Mouse (Mus musculus): ENCODE measurements around the gene Sept9. TPM values are rescaled to one million over a fixed set of nuclear protein-coding genes. Genes with fewer than 3 reads are reported as not detected.

Sept9 gene
- total RNA-seq, 2 experiments from 2014 or later: 65.0 to 69.0 TPM

GRCm38 (mm10) chr11:117394230-117395137 is 195.0 kb downstream of the Sept9 start:
- intact Hi-C loops (cut with DNase I): loop anchor here (5.0 kb wide), 2 partner anchors 143 to 258 kb away; partner anchors contain the start of gene Tnrc6c
- DNase-seq (ENCODE audit: extremely low spot score in 1 of 2, low spot score in 2 of 2): peak in 1 of 2 experiments; percentile 82

- peak in 1 of 2 experiments; percentile 43 for DNase-seq (ENCODE audit: extremely low spot score in 1 of 2, low spot score in 2 of 2)
These were observed 195.8 kb downstream of the Sept9 start for GRCm38 (mm10) chr11:117395228-117395627.

DNA sequence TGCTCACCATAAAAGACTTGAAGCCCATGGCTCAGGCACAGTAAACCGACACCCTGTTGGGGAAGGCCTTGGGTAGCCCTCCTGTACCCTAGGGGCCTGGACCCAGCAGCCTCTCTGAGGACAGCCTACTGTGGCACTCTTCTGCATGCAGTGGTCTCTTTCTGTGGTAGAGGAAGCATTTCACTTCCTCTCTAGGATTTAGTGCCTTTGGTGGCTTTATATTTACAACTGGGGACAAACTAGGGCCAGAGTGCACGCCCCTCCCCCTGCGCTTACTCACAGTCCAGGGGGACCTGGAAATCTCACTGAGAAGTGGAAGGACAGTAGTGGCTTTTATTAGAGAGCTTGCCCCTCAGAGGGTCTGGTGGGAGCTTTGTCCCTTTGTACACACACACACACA is 197.5 kb downstream of the Sept9 start:
- intact Hi-C loops (cut with DNase I): no loop called here
- no peak for DNase-seq (ENCODE audit: extremely low spot score in 1 of 2, low spot score in 2 of 2)

More at GRCm38 (mm10) chr11:117395228-117395627, 195.8 kb downstream of the Sept9 start:
- intact Hi-C loops (cut with DNase I): no loop called here

GRCm38 (mm10) chr11:117397755-117398154 is 198.3 kb downstream of the Sept9 start:
- no peak for DNase-seq (ENCODE audit: extremely low spot score in 1 of 2, low spot score in 2 of 2)
- intact Hi-C loops (cut with DNase I): no loop called here

- intact Hi-C loops (cut with DNase I): no loop called here
- no peak for DNase-seq (ENCODE audit: extremely low spot score in 1 of 2, low spot score in 2 of 2)
These were observed 198.7 kb downstream of the Sept9 start for GRCm38 (mm10) chr11:117398191-117398590.

- DNase-seq (ENCODE audit: extremely low spot score in 1 of 2, low spot score in 2 of 2): no peak
- intact Hi-C loops (cut with DNase I): no loop called here
These were observed 202.3 kb downstream of the Sept9 start for GRCm38 (mm10) chr11:117401583-117402367.

DNA sequence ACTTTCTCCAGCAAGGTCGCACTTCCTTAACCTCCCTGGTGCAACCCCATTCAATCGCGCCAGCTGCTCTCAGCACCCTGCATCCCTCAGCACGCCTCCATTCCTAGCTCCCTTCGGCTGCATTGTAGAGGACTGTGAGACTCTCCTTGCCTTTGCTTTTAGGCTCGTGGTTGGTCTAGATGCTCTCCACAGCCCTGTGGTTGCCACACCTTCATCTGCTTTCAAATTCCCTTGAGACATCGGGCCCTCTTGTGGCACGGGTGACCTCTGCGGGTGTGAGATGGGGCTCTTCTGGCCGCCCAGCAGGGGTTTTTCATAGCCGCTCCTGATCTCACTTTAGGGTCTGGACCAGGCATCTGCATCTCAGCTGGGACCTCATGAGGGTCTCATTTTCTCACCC is 203.1 kb downstream of the Sept9 start:
- no peak for DNase-seq (ENCODE audit: extremely low spot score in 1 of 2, low spot score in 2 of 2)
- intact Hi-C loops (cut with DNase I): no loop called here

- intact Hi-C loops (cut with DNase I): no loop called here
- no peak for DNase-seq (ENCODE audit: extremely low spot score in 1 of 2, low spot score in 2 of 2)
These were observed 203.6 kb downstream of the Sept9 start for GRCm38 (mm10) chr11:117403073-117403472.

DNA sequence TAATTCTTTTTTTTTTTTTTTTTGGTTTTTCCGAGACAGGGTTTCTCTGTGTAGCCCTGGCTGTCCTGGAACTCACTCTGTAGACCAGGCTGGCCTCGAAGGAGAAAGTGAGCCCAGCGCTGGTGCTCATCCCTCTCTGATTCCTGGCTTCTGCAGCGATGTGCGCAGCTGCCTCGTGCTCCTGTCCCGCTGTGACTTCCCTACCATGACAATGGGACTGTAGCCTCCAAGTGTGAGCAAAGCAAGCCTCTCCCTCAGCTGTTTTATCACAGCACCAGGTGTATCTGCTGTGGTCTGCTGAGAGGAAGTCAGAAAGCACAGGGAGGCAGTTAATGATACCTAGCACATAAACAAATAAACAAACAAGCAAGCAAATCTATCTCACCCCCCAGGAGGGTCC is 204.3 kb downstream of the Sept9 start:
- intact Hi-C loops (cut with DNase I): no loop called here
- DNase-seq (ENCODE audit: extremely low spot score in 1 of 2, low spot score in 2 of 2): no peak

GRCm38 (mm10) chr11:117406711-117407110 is 207.2 kb downstream of the Sept9 start:
- intact Hi-C loops (cut with DNase I): loop anchor here (5.0 kb wide), 1 partner anchor 71 kb away; no protein-coding TSS in a partner anchor
- no peak for DNase-seq (ENCODE audit: extremely low spot score in 1 of 2, low spot score in 2 of 2)

DNA sequence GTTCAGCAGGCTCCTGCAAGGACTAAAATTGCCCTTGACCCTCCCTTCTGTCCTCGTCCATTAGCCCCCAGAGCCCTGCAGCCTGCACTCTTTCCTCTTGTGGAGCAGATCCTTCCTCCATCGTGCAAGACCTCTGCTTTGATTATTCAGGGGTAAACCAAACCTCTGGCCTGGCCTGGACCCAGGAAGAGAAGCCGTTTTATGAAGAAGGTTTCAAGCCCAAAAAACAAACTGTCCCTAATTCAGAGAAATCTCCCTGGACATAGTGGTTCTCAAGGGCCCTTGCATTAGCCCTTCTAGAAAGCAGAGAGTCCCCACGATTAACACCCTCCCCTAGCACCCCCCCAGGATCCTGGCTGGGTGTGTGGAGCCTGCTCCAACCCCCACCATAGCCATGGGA is 207.7 kb downstream of the Sept9 start:
- intact Hi-C loops (cut with DNase I): loop anchor here (5.0 kb wide), 1 partner anchor 70 kb away; no protein-coding TSS in a partner anchor
- DNase-seq (ENCODE audit: extremely low spot score in 1 of 2, low spot score in 2 of 2): no peak

GRCm38 (mm10) chr11:117407651-117408441 is 208.4 kb downstream of the Sept9 start:
- intact Hi-C loops (cut with DNase I): loop anchor here (5.0 kb wide), 1 partner anchor 69 kb away; no protein-coding TSS in a partner anchor
- DNase-seq (ENCODE audit: extremely low spot score in 1 of 2, low spot score in 2 of 2): peak; percentile 86 to 87

DNA sequence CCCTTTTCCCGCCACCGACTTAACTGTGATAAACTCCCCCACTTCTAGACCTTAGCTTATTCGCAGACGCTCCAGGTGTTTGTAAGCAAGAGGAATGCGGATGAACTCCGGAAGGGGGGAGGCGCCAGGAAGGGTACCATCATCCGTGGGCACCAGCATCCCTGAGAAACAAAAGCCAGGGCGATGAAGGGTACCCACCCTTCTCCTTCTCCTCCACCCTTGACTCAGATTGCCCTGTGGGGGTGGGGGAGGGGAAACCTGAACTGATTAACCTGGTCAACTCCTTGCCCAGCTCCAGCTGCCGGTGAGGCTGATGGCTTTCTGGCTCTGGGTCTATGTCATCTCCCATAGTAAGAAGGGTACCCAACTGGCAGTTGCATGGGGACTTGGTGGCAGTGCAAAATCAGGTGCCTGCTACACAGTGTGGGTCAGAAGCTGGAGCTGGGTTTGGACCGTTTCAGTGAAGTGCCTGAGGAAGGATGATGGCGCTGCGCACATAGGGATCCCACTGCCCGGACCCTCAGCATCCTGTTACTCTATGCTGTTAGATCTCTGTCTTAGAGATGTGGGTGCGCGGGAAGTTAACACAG is 209.1 kb downstream of the Sept9 start:
- DNase-seq (ENCODE audit: extremely low spot score in 1 of 2, low spot score in 2 of 2): peak in 1 of 2 experiments; percentile 44
- intact Hi-C loops (cut with DNase I): loop anchor here (5.0 kb wide), 1 partner anchor 69 kb away; no protein-coding TSS in a partner anchor

DNA sequence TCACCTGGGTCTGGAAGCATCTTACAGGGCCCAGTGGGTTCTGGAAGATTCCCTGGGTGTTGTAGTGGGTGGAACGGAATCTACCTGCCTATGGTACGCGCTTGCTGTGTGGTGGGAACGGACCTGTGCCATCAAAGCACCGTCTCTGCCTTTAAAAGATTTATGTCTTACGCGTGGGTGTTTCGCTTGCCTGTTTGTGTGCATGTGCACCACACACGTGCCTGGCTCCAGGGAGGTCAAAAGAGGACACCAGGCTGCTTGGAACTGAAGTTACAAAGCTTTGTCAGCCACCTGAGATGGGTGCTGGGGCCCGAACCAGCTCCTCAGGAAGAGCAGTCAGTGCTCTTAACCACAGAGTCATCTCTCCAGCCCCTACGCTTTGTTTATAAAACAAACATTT is 209.9 kb downstream of the Sept9 start:
- peak in 1 of 2 experiments; percentile 53 for DNase-seq (ENCODE audit: extremely low spot score in 1 of 2, low spot score in 2 of 2)
- intact Hi-C loops (cut with DNase I): loop anchor here (5.0 kb wide), 1 partner anchor 68 kb away; no protein-coding TSS in a partner anchor

DNA sequence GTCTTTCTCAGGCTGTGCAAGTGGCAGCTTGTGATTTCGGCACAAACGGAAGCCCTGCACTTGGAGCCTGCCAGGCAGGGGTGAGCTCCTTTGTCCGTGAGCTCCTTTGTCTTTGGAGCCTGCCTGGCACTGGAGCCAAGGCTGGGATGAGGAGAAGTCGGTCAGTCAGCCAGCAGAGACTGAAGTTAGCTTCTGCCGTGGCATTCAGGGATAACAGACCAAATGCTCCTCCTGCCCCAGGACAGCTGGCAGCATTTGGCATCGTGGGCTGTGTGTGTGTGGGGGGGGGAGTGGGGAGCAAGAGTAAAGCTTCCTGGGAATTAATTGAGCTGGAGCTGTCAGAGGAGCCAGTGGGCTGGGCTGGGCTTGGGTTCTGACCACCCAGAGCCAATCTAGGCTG is 210.6 kb downstream of the Sept9 start:
- DNase-seq (ENCODE audit: extremely low spot score in 1 of 2, low spot score in 2 of 2): no peak
- intact Hi-C loops (cut with DNase I): no loop called here

DNA sequence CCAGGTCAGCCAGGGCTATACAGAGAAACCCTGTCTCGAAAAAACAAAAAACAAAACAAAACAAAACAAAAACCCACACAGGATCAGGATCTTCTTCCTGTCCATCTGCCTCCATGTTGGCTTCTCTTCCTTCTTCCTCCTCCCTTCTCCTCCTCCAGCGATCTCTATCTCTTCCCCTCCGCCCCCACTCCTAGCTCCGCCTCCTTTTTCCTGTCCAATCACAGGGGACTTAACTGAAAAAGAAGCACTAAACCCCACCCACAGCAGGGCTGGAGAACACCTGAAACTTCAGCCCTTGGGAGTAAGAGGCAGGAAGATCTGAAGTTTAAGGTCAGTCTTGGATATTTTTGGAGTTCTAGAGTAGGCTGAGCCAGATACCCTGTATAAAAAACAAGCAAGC is 212.2 kb downstream of the Sept9 start:
- intact Hi-C loops (cut with DNase I): no loop called here
- no peak for DNase-seq (ENCODE audit: extremely low spot score in 1 of 2, low spot score in 2 of 2)

Measured in left cerebral cortex, postnatal 10 days (tissue).